In genomic region chr13:58716584-58716983, GRCm38 (mm10) we compare ENCODE assay signal across 12 mouse cellular contexts.
"Had no signal": no experiment of that assay in that cellular context is flagged by ENCODE, and none has a peak within 500 bp of the region (broad histone marks: within the 10 kb centered on the region; RNA-seq: fewer than 3 reads in every experiment).

No protein-coding gene starts in this region.

- DNase-seq: kidney, adult 2 months; kidney, postnatal 25 days; liver; lung, adult 18-20 months; lung, postnatal 10 days; lung, postnatal 36 days; right cerebral cortex, postnatal 25 days; thymus, adult 18-20 months; thymus, postnatal 36 days had no signal

- ATAC-seq: liver, embryonic 12.5 days; midbrain, embryonic 13.5 days; midbrain, embryonic 16.5 days had no signal
